ENCODE assay signal across 11 mouse cellular contexts in genomic region chr5:29947225-29947624, GRCm38 (mm10).
"Had no signal": no experiment of that assay in that cellular context is flagged by ENCODE, and none has a peak within 500 bp of the region (broad histone marks: within the 10 kb centered on the region; RNA-seq: fewer than 3 reads in every experiment).

No protein-coding gene starts in this region.

- H3K27ac ChIP-seq: limb, embryonic 12.5 days; liver, embryonic 15.5 days; midbrain, embryonic 13.5 days had no signal

- DNase-seq: kidney, adult 18-20 months; kidney, postnatal 10 days; layer of hippocampus, postnatal 36 days; lung, embryonic 14.5 days; lung, postnatal 10 days; right cerebral cortex, postnatal 14 days; thymus, postnatal 36 days had no signal

- H3K36me3 ChIP-seq: limb, embryonic 12.5 days; liver, embryonic 15.5 days; midbrain, embryonic 13.5 days had no signal

- H3K4me3 ChIP-seq: limb, embryonic 12.5 days; liver, embryonic 15.5 days; midbrain, embryonic 13.5 days had no signal

- H3K9me3 ChIP-seq: limb, embryonic 12.5 days; liver, embryonic 15.5 days; midbrain, embryonic 13.5 days had no signal

- ATAC-seq: midbrain, embryonic 13.5 days had no signal

- H3K9ac ChIP-seq: limb, embryonic 12.5 days; liver, embryonic 15.5 days; lung, embryonic 14.5 days; midbrain, embryonic 13.5 days had no signal

- H3K27me3 ChIP-seq: limb, embryonic 12.5 days; liver, embryonic 15.5 days; midbrain, embryonic 13.5 days had no signal

- H3K4me1 ChIP-seq: limb, embryonic 12.5 days; midbrain, embryonic 13.5 days had no signal

- H3K4me2 ChIP-seq: limb, embryonic 12.5 days; liver, embryonic 11.5 days; liver, embryonic 15.5 days; lung, embryonic 14.5 days; midbrain, embryonic 13.5 days had no signal
